Mouse (Mus musculus) liver, embryonic 14.5 days (tissue): Measurements from ENCODE around the gene Gpr162.
"Not testable (repeated sequence)": the region's sequence is repeated elsewhere in the genome, so short reads cannot be mapped to it uniquely, and the experiment has no call there.

Source experiments
- CTCF ChIP-seq: IDR thresholded peaks from 2 replicates; pipeline ENCODE4 v1.5.1; 2016; ENCODE audit warnings: antibody characterized with exemption, low read depth, control low read depth
- EP300 ChIP-seq: IDR thresholded peaks from 2 replicates; pipeline ENCODE4 v1.6.1; 2016; ENCODE audit warnings: antibody characterized with exemption, low read depth

DNA sequence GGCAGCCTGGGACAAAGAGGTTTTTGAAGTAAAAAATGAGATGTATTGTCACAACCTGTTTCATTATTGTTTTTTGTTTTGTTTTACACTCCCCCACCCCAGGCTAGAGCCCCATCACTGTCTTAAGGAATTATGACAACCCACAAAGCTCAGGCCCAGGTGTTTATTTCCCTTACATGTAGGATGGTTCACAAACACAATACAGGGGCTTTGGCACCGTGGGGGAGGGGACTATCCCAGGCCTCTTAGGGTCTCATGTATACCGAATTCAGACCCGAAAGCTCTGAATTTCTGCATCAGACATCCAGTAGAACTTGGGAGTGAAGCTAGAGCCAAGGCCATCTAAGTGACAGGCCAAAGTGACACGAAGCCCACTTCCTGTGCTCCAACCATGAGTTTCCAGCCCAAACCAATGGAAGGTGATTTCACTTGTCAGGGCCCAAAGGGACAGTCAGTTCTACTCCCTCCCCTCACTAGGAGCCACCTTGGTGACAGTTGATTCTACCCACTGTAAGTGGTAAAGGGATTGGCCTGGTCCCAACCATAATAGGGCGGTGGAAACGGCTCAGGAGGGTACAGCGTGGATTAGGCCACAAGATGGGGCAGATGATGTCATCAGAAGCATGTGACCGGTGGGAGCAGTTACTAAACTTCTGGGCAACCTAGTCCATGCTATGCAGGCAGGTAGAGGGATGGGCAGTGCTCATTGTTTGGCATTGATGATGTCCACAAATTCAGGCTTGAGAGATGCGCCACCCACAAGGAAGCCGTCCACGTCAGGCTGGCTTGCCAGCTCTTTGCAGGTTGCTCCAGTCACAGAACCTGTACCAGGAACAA is 53.0 kb downstream of the Gpr162 start:
- TF ChIP-seq CTCF, EP300: not testable (repeated sequence)
